ENCODE assay signal across 10 mouse cellular contexts in genomic region chr12:72265261-72266228, GRCm38 (mm10).
DNase-seq lines count a peak whose midpoint lies in the region; ATAC-seq lines count a peak whose summit lies in the region.
"Had no signal": no experiment of that assay in that cellular context is flagged by ENCODE, and none has a peak within 500 bp of the region (broad histone marks: within the 10 kb centered on the region; RNA-seq: fewer than 3 reads in every experiment).

No protein-coding gene starts in this region.

- 84% methylated on average over 3 of the region's 3 CpGs for WGBS in forebrain, embryonic 15.5 days
- WGBS in neural tube, embryonic 13.5 days = 94% methylated on average over 3 of the region's 3 CpGs

- no peak overlapping the region for H3K9ac ChIP-seq in forebrain, embryonic 15.5 days (replicated peaks)
- H3K9ac ChIP-seq in neural tube, embryonic 13.5 days = no peak overlapping the region

- peak; percentile 53 to 70 for DNase-seq in cerebellum, postnatal 10 days
- DNase-seq in cerebellum, adult 9-10 months = no peak
- DNase-seq in layer of hippocampus, adult 9-11 months = peak; percentile 84
- no peak for DNase-seq in spleen, postnatal 10 days (ENCODE audit: low spot score in 2 of 2)
- DNase-seq in testis, postnatal 14 days (ENCODE audit: low spot score) = no peak
- no peak for DNase-seq in kidney, adult 9 months
- DNase-seq: cerebellum, adult 11-12 months had no signal

- no peaks in the 10 kb centered on the region for H3K36me3 ChIP-seq in forebrain, embryonic 15.5 days
- no peaks in the 10 kb centered on the region for H3K36me3 ChIP-seq in neural tube, embryonic 13.5 days

- H3K9me3 ChIP-seq in forebrain, embryonic 15.5 days = no peaks in the 10 kb centered on the region
- no peaks in the 10 kb centered on the region for H3K9me3 ChIP-seq in neural tube, embryonic 13.5 days

- peak overlapping the region; percentile 81 for H3K27ac ChIP-seq in forebrain, embryonic 15.5 days (replicated peaks)
- peak overlapping the region; percentile 46 for H3K27ac ChIP-seq in neural tube, embryonic 13.5 days (replicated peaks)

- peak; percentile 94 for ATAC-seq in forebrain, embryonic 15.5 days (replicated peaks)
- ATAC-seq in neural tube, embryonic 13.5 days (ENCODE audit: low read depth) = peak; percentile 95
- ATAC-seq: Patski had no signal

- H3K4me1 ChIP-seq in forebrain, embryonic 15.5 days = peaks cover 27% of the 10 kb centered on the region
- peaks cover 29% of the 10 kb centered on the region for H3K4me1 ChIP-seq in neural tube, embryonic 13.5 days (replicated peaks)

- H3K4me3 ChIP-seq in forebrain, embryonic 15.5 days = no peak overlapping the region
- H3K4me3 ChIP-seq in neural tube, embryonic 13.5 days = no peak overlapping the region

- H3K4me2 ChIP-seq in forebrain, embryonic 15.5 days (replicated peaks) = no peak overlapping the region
- no peak overlapping the region for H3K4me2 ChIP-seq in neural tube, embryonic 13.5 days

- no peaks in the 10 kb centered on the region for H3K27me3 ChIP-seq in forebrain, embryonic 15.5 days
- no peaks in the 10 kb centered on the region for H3K27me3 ChIP-seq in neural tube, embryonic 13.5 days
- H3K27me3 ChIP-seq: Patski had no signal

Comparison
In these comparisons a context has a peak if more than half of its experiments do, and no peak if none do; other contexts are left out.
1. DNase-seq: peak in cerebellum, postnatal 10 days (2 of 2) and layer of hippocampus, adult 9-11 months (single experiment); none in cerebellum, adult 9-10 months (single experiment), spleen, postnatal 10 days (0 of 2), testis, postnatal 14 days (single experiment) and kidney, adult 9 months (single experiment).